Mouse (Mus musculus) mouse embryonic stem cell (cell line): ENCODE measurements around the gene Shmt2.

Source experiments
- in situ Hi-C, 2 experiments: fragments of 300-500 bp; cut with MboI; formaldehyde crosslinking; loops; 1 replicate in 1 of 2; 3 replicates in 1 of 2; pipeline ENCODE4 v1.14.3; 2019 to 2020; ENCODE audit warnings: low sequenced_read_pairs in 2 of 2, low pct_unique_long_range_greater_than_20kb in 1 of 2, mixed read lengths in 1 of 2; ENCODE audit not compliant: unreplicated experiment in 1 of 2

Shmt2 gene

DNA sequence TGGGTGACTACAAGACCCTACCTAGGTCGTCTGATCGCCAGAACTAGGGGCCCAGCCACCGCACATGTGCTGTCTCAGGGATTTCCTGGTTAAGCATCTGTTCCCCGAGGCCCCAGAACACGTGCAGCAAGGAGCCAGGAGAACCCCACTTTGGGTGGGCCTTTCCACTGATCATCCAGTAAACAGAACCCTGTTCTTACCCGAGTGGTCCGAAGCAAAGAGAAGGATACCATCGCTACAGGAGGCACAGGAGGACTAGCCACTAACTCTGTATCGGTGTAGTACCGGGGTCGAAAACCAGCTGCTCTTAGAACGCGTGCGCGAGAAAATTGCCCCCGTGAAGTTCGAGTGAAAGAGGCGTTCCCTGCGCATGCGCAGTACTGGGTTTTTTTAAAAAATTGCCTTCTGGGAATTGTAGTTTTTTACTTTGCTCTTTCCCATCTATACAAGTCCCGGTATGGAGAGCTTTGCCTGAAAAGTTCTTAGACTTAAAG, at the start of gene Shmt2:
Gene Shmt2, minus strand, starts transcription at position 357 of the 494 bp plus-strand sequence.
- in situ Hi-C loops, result no loop called here

DNA sequence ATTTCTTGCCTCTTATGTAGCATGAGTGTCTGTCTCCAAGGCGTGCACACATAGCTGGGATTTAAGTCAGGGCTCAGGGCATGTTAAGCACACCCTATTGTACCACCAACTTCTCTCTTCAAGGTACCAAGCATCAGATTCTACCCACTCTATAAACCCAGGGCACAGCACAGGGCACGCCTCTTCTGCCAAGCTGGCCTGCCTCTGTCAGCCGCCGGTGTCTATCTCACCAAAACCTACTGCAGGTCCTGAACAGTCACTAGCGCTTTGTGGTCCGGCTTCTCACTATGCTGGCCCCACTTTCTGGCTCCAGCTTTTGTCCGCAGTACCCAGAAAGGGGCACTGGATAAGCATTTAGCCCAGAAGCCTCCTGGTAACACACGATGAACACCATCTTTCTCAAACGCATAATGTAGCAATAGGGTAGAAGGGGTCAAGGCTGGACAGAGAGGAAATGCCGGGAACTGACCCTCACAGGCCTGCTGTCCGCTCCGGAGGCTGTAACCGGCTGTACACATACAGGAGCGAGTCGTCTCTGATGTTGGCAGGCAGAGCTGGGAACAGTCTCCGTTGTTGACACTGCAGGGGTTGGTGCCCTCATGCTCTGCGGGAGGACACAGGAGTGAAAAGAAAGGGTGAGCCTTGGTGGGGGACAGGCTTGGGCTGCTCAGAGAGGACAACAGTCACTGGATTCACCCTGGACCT, 48.8 kb upstream of the Shmt2 start:
- in situ Hi-C loops, result loop anchor here in 1 of 2 experiments (5.0 kb wide), 1 partner anchor 66 kb away; no protein-coding TSS in a partner anchor

DNA sequence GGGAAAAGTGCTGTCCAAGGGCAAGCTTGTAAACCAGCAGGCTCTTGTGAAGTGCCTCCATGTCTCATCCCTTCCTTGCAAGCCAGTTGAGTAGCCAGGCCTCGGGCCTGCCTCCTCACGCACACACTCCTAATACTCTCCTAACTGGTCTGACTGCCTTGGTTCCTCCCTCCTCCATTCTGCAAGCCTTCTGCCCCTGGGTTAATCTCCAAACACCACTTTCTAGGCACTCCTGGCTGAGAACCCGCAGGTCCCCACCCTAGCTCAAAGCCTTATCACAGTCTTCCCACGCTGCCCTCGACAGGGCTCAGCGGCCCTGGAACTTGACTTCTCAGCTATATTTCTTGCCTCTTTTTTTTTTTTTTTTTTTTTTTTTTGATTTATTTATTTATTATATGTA, 48.1 kb upstream of the Shmt2 start:
- in situ Hi-C loops, result loop anchor here in 1 of 2 experiments (5.0 kb wide), 1 partner anchor 67 kb away; no protein-coding TSS in a partner anchor

DNA sequence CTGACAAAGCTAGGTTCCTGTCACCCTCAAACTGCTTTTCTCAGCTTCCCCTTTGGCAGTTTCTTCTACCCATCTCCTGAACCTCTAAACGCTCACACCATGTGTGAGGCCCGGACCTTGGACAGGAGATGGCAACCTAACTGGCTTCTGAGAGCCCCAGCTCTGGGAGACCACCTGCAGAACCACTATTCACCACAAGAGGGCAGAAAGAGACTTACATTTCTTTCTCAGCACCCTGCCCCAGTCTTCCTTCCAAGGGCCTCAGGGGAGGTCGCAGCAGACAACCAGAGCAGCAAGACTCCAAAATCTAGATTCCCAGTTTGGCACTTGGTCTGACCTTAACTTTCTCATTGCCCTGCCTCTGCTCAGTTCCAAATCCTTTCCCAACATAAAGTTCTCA, 47.2 kb upstream of the Shmt2 start:
- in situ Hi-C loops, result no loop called here

DNA sequence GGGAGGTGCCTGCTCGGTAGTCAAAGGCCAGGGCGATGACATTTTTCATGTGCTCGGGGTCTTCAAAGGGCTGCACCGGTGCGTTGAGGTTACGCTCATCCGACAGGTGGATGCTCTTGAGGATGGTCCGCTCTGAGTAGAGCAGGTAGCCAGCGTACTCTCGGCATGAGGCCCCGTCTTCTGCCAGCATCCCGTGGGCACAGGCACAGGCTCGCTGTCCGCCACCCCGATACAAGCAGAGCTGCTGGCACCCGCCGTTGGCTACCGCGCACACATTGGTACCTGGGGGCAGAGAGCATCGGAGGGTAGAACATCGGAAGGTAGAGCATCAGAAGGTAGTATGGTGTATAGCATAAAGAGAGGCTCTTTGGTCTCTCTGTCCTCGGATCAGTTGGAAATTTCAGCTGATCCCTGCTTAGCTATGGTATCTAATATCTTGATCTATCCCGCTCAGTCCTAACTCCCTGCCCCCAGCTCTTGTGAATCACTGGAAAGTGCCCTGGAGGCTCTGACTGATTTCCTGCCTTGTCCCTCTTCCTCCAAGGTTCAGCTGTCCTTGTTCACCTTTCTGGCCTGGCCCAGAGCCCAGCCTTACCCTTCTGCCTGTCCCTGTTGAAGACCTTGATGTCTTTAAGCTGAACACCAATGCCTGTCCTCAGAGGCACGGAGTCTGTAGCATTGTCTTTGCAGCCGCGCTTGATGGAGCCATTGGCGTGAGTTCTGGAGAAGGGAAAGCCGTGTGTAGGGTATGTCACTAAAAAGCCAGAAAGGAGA, 44.5 kb upstream of the Shmt2 start:
- in situ Hi-C loops, result no loop called here

DNA sequence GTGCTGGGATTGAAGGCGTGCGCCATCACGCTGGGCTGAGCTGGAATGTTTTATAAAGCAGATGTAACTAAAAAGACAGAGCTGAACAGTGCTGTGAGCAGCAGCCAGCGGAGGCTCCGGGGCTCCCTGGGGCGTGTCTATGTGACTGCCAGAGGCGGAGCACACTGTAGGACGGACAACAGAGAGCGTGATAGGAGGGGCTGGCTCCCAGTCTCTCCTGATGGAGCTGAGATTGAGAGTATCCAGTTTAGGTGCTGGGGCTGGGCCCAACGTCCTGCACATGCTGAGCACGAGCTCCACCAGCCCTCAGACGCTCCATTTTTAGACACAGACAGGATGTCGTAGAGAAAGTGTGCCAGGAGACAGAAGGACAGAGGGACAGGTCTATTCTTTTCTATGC, 42.1 kb upstream of the Shmt2 start:
- in situ Hi-C loops, result no loop called here

DNA sequence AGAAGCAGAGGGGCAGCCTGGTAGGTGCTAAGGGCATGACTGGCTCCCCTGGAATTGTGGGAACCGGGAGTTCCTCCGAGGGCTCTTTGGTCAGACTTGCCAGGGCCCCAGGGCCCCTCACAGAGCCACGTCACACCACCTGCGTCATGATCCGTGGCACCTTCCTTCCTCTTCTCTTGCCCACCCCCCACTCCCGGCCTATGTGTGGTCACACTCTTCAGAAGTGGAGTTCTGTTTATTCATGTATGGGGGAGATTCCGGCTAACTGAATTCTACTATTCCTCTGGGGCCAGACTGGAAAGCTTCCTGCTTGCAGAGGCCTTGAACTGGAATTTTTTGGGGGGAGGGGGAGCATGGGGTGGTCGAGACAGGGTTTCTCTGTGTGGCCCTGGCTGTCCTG, 41.6 kb upstream of the Shmt2 start:
- in situ Hi-C loops, result no loop called here

DNA sequence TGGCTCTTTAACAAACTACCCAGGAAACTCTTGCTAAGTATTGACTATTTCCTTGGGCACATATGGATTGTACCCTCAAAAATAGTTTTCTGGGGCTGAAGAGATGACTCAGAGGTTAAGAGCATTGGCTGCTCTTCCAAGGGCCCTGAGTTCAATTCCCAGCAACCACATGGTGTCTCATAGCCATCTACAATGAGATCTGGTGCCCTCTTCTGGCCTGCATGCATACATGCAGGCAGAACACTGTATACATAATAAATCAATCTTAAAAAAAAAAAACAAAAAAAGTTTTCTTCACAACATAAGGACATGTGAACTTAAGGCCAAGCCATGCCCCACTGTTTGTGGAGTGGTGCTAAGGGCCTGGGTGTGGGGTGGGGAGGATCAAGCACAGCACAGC, 38.9 kb upstream of the Shmt2 start:
- in situ Hi-C loops, result no loop called here

DNA sequence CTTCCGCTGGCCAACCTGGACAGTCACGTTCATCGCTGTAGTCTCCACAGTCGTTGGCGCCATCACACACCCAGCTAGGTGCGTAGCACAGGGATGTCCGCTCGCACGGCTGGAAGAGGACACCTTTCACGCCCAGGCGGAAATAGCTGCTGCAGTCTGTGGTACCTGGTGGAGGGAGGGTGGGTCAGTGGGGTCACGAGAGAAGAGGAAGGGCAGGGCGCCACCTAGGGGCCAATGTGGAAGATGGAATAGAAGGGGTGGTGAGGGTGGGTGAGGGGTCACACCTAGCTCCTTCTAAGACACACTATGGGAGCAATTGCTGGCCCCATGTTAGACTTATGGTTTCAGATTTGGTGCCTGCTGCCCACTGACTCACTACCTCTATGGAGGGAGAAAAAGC, 35.2 kb upstream of the Shmt2 start:
- in situ Hi-C loops, result no loop called here

DNA sequence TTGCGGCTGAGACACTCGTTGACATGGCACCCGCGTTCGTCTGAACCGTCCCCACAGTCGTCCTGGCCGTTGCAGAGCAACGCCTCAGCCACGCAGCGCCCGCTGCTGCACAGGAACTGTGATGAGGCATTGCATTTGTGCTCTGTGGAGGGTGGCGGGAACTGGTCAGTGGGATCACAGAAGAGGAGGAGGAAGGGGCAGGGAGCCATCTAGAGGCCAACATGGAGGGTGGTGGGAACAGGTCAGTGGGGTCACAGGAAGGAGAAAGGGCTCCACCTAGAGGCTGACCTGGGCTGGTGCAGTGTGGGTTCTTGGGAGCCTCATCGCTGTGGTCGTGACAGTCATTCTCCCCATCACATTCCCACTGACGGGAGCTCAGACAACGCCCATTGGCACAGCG, 33.5 kb upstream of the Shmt2 start:
- in situ Hi-C loops, result no loop called here

DNA sequence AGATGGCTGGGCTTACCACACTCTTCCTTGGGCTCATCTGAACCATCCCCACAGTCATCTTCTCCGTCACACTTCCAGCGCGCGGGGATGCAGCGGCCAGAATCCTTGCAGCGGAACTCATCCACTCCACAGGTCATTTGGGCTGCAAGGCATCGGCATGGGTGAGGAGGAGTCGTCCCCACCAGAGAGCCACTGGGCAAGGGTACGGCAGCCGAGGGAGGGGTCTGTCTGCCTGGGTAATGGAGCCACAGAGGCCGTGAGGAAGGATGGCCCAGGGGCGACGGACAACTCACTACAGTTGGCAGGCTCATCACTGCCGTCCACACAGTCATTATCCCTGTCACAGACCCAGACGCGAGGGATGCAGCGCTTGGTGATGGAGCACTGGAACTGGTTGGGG, 27.6 kb upstream of the Shmt2 start:
- in situ Hi-C loops, result no loop called here

DNA sequence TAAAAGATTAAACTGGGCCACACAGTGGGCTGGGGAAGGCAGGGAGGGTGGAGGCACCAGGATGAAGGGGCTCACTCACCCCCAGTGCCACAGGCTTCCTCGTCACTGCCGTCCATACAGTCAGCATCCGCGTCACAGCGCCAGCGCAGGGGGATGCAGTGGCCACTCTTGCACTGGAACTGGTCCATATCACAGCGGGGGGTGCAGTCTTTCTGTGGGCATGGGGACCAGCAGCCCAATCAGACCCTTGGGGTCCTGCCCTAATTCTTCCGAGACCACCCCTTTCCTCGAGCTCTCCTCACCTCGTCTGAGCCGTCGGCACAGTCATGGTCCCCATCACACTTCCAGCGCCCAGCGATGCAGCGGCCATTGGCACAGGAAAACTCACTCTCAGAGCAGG, 26.0 kb upstream of the Shmt2 start:
- in situ Hi-C loops, result no loop called here

DNA sequence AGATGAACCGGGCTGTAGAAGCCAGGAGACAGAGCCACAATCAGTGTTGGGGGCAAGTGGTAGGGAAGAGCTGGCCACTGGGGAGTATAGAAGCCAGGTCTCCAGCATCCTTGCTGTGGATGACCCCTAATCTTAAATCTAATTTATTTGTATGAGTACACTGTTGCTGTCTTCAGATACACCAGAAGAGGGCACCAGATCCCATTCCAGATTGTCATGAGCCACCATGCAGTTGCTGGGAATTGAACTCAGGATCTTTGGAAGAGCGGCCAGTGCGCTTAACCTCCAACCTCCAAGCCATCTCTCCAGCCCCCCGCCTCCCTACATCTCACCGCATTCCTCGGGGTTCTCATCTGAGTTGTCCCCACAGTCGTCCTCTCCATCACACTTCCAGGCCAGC, 24.3 kb upstream of the Shmt2 start:
- in situ Hi-C loops, result no loop called here

DNA sequence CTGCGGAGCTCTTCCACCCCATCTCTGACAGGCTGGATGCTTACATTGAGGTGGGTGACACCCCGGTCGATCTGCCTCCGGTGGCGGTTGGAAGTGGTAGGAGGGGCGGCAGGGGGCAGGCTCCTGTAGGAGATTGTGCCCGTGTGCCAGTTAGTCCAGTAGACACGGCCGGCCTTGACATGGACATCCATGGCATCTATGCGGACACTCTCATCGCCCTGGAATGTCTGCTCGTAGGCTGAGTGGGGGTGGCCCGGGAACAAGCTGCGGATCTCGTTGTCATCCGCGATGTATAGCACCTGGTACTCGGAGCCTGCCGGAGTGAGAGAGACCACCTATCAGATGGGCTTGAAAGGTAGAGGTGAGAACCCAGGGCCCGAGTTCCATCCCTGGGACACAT, 22.1 kb upstream of the Shmt2 start:
- in situ Hi-C loops, result loop anchor here (5.0 kb wide), 1 partner anchor 37 kb away; no protein-coding TSS in a partner anchor

DNA sequence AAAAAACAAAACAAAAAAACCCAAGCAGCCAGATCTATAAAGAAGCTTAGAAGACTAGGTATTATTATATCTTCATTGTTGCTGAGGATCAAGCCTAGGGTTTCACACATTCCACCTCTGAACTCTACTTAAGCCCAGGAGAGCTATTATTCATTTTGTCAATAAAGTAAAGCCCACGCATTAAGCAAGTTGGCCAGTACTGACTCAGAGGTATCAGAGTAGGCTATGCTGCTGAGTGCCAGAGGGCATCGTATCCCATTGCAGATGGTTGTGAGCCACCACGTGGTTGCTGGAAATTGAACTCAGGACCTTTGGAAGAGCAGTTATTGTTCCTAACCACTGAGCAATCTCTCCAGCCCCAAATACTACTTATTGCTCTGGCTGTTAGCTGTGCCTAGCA, 21.7 kb upstream of the Shmt2 start:
- in situ Hi-C loops, result loop anchor here (5.0 kb wide), 1 partner anchor 37 kb away; no protein-coding TSS in a partner anchor

DNA sequence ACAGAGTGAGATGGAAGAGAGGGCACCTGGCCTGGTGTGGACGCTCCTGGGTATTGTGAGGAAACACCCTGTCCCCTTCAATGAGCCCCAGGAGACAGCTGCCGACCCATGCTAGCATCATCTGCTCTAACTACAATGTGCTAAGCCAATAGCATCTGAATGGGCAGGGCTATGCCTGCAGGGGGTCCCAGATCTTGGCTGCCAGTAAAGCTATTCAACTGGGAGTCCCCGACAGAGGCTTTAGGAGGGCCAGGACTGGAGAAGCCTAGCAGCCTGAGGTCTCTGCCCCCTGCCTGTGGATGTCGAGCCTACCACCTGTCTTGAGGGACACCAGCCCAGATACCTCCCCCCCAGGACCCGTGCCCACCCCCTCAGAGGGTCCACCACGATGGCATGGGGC, 20.5 kb upstream of the Shmt2 start:
- in situ Hi-C loops, result loop anchor here (5.0 kb wide), 1 partner anchor 35 kb away; no protein-coding TSS in a partner anchor

DNA sequence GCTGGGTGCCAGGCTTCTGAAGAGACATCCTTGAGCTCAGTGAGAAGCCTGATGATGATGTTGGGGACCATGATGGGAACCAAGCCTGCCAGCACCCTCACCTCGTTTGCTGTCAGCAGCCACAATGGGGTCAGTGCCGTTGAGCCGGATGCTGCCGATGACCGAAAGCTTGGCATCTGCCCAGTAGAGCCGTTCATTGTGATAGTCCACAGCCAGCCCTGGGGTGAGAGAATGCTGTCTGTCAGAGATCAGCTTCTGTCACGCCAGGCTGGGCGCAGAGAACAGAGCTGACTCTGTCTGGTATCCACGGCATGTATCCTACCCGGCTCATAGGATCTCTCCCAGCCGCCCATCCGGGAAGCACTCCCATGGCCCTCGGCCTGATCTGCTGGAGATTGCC, 19.8 kb upstream of the Shmt2 start:
- in situ Hi-C loops, result loop anchor here (5.0 kb wide), 1 partner anchor 35 kb away; no protein-coding TSS in a partner anchor

DNA sequence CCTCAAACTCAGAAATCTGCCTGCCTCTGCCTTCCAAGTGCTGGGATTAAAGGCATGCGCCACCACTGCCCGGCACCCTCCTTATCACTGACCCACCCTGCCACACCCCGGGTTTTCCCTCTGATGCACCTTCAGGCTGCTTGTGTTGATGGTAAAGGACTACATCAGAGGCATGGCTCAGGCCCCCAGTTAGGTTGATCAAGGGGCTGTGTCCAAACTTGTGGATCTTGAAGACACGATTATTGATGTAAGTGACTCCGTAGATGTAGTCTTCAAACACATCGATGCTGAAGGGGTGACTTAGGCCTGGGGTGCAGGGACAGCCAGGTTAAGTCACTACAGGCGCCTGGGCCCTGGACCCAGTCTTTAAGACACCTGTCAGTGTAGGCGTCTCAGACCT, 19.3 kb upstream of the Shmt2 start:
- in situ Hi-C loops, result loop anchor here (5.0 kb wide), 1 partner anchor 34 kb away; no protein-coding TSS in a partner anchor

DNA sequence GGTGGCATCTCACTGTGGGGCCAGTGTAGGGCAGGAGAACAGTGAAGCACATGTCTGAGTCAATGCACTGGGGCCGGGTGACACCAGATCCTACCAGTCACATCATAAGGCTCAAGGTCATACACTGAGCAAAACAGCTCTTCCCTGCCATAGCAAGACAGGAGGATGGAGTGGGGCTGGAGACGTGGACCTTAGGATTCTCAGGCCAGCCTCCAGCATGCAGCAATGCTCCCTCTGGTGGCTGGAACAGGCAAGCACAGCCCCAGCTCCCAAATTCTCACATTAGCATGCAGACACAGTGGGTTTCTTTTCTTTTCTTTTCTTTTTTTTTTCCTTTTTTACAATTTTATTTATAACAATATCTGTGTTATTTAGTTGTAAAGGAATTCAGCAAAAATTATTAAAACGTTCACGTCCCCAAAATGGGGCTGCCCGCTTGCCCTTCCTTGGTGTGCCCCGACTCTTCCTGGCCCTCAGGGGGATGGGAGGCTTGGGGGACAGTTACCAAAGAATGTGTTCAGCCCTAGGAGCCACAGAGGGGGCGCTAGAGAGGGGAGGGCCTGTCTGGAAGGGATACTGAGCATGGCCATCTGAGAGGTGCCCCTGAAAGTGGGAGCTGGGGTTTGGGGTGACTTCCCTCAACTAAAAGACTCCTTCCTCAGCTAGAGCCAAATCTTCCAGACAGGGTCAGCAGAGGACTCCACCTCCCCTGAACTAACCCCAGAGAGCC, 15.8 kb upstream of the Shmt2 start:
- in situ Hi-C loops, result no loop called here
